Comparison of ENCODE assay signal across 18 mouse cellular contexts in the genomic region with DNA sequence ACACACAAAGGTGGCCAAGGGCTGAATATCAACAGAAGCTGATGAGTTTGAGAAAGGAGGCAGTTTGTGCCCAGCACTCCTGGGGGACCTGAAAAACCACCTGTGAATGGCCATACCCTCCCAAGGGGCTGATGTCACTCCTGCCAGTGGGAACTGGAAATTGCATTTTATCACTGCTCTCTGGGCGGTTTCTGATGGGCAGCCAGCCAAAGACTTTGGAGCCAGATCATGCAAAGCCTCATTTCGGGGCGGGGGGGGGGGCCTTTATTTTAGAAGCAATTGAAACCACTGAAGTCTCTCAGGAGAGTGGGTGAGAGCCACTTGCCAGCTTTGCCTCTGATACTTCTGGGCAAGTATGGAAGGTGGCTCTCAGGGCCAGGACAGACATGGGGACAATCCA. TPM values are rescaled to one million over a fixed set of nuclear protein-coding genes. Genes with fewer than 3 reads are reported as not detected.
DNase-seq lines count a peak whose midpoint lies in the region; ATAC-seq and TF ChIP-seq lines count a peak whose summit lies in the region.
"Had no signal": no experiment of that assay in that cellular context is flagged by ENCODE, and none has a peak within 500 bp of the region (broad histone marks: within the 10 kb centered on the region; RNA-seq: fewer than 3 reads in every experiment).

No protein-coding gene starts in this region.

- H3K9me3 ChIP-seq in forebrain, postnatal 0 days (ENCODE audit: low read length), result no peaks in the 10 kb centered on the region
- H3K9me3 ChIP-seq: limb, embryonic 12.5 days had no signal

- ATAC-seq in forebrain, postnatal 0 days, result no peak
- ATAC-seq: forebrain, embryonic 14.5 days had no signal

- H3K4me3 ChIP-seq in heart, adult 2 months, result no peak overlapping the region
- H3K4me3 ChIP-seq in forebrain, postnatal 0 days (ENCODE audit: low read depth, low read length), result no peak overlapping the region
- H3K4me3 ChIP-seq: erythroblast, embryonic 14.5 days; gastrocnemius, adult 2 months; limb, embryonic 12.5 days had no signal

- 16% methylated on average over 3 of the region's 3 CpGs for WGBS in heart, adult 2 months
- 34% methylated on average over 3 of the region's 3 CpGs for WGBS in forebrain, postnatal 0 days

- H3K27ac ChIP-seq in heart, adult 2 months, result no peak overlapping the region
- no peak overlapping the region for H3K27ac ChIP-seq in forebrain, postnatal 0 days (ENCODE audit: low read depth, low read length)
- H3K27ac ChIP-seq: gastrocnemius, adult 2 months; limb, embryonic 12.5 days; liver, embryonic 14.5 days had no signal

- no peak overlapping the region for H3K9ac ChIP-seq in heart, adult 2 months (ENCODE audit: low read depth, low read length)
- H3K9ac ChIP-seq in forebrain, postnatal 0 days, result no peak overlapping the region
- H3K9ac ChIP-seq: limb, embryonic 12.5 days; liver, embryonic 14.5 days had no signal

- H3K36me3 ChIP-seq in heart, adult 2 months (ENCODE audit: control insufficient read depth, insufficient read depth, low read length), result no peaks in the 10 kb centered on the region
- no peaks in the 10 kb centered on the region for H3K36me3 ChIP-seq in forebrain, postnatal 0 days (ENCODE audit: insufficient read depth)
- H3K36me3 ChIP-seq: limb, embryonic 12.5 days had no signal

- H3K4me1 ChIP-seq in heart, adult 2 months (ENCODE audit: control insufficient read depth, insufficient read depth, low read length), result peaks cover 12% of the 10 kb centered on the region
- H3K4me1 ChIP-seq in forebrain, postnatal 0 days (ENCODE audit: insufficient read depth), result no peaks in the 10 kb centered on the region

- no peak for TF ChIP-seq POLR2A in heart, adult 2 months (IDR thresholded peaks at IDR 0.05; ENCODE audit: insufficient read depth, low read depth, low read length)

- H3K4me2 ChIP-seq in forebrain, postnatal 0 days (ENCODE audit: low read depth), result no peak overlapping the region
- H3K4me2 ChIP-seq: limb, embryonic 12.5 days had no signal

- no peak for TF ChIP-seq EP300 in heart, adult 2 months (IDR thresholded peaks at IDR 0.05; ENCODE audit: insufficient read depth, low read depth, low read length)

- peak; percentile 21 for DNase-seq in heart, postnatal 4 days
- no peak for DNase-seq in heart, adult 2 months
- DNase-seq in 416B (ENCODE audit: low read depth) (peak; percentile 35), liver (no peak)
- peak; percentile 77 to 85 for DNase-seq in lung, adult 18-20 months
- peak; percentile 72 for DNase-seq in lung, postnatal 25 days (ENCODE audit: low spot score)
- no peak for DNase-seq in forebrain, postnatal 0 days
- no peak for DNase-seq in B cell, adult 2 months
- DNase-seq: cerebellum, postnatal 25 days; gastrocnemius, adult 2 months; heart, adult 11 months; kidney, adult 18-20 months; thymus, postnatal 25 days had no signal

- no peak for TF ChIP-seq CTCF in heart, adult 2 months (IDR thresholded peaks at IDR 0.05)
- TF ChIP-seq CTCF in forebrain, postnatal 0 days (IDR thresholded peaks at IDR 0.05; ENCODE audit: low read depth), result no peak

- peaks cover 9% of the 10 kb centered on the region for H3K79me2 ChIP-seq in heart, adult 2 months (replicated peaks; ENCODE audit: control insufficient read depth, insufficient read depth, low read length)

- no peaks in the 10 kb centered on the region for H3K27me3 ChIP-seq in heart, adult 2 months (ENCODE audit: control insufficient read depth, insufficient read depth, low read length)
- H3K27me3 ChIP-seq in forebrain, postnatal 0 days (ENCODE audit: insufficient read depth, low read length), result no peaks in the 10 kb centered on the region

- intact Hi-C loops in heart, adult 2 months (cut with DNase I), result no loop called here

RNA-seq across cellular contexts. Expression of a gene that starts 7.7 kb away (rescaled TPM):
- total RNA-seq in heart, postnatal 4 days (2021), result 10 to 100 TPM; 41.5 to 42.5 TPM
- 10 to 100 TPM; 33.6 to 34.1 TPM for total RNA-seq in heart, adult 2 months (2021)
- polyA plus RNA-seq in heart, adult 2 months (2012; rRNA removed), result 49.9 and 75.4 TPM in 2 replicates
- 11.3 and 12.1 TPM in 2 replicates for total RNA-seq in forebrain, postnatal 0 days (2014; rRNA removed)
- 13.2 and 18.5 TPM in 2 replicates for polyA plus RNA-seq in forebrain, postnatal 0 days (2015; fragmentation: Nextera tagmentation; extraction: Ambion mirVana)
- total RNA-seq: megakaryocyte-erythroid progenitor cell, adult 5-6 weeks had no signal
- polyA plus RNA-seq: erythroblast, embryonic 14.5 days had no signal

Comparison
In these comparisons a context has a peak if more than half of its experiments do, and no peak if none do; other contexts are left out.
1. DNase-seq: peak in heart, postnatal 4 days (single experiment), 416B (single experiment), lung, adult 18-20 months (2 of 2) and lung, postnatal 25 days (single experiment); none in heart, adult 2 months (0 of 2), forebrain, postnatal 0 days (single experiment), liver (single experiment) and B cell, adult 2 months (0 of 2).